Mouse (Mus musculus): Measurements from ENCODE around the gene Pou5f1. TPM values are rescaled to one million over a fixed set of nuclear protein-coding genes. Genes with fewer than 3 reads are reported as not detected.
A peak's percentile ranks its signal among the peaks of the same experiment; 100 is the strongest.
"Not testable (repeated sequence)": the region's sequence is repeated elsewhere in the genome, so short reads cannot be mapped to it uniquely, and the experiment has no call there.

The Pou5f1 gene
- not detected in 2 replicates for polyA plus RNA-seq (2015; fragmentation: Nextera tagmentation; extraction: Ambion mirVana)

DNA sequence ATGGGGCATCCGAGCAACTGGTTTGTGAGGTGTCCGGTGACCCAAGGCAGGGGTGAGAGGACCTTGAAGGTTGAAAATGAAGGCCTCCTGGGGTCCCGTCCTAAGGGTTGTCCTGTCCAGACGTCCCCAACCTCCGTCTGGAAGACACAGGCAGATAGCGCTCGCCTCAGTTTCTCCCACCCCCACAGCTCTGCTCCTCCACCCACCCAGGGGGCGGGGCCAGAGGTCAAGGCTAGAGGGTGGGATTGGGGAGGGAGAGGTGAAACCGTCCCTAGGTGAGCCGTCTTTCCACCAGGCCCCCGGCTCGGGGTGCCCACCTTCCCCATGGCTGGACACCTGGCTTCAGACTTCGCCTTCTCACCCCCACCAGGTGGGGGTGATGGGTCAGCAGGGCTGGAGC, at the start of gene Pou5f1:
Gene Pou5f1, plus strand, starts transcription at position 243 of the 400 bp plus-strand sequence.
- no peak within 1 kb of the TSS for H3K4me2 ChIP-seq (ENCODE audit: low read depth, low read length)
- H3K36me3 ChIP-seq (ENCODE audit: control insufficient read depth, insufficient read depth, low read length): no peaks in the 10 kb centered on the region
- no peak within 1 kb of the TSS for H3K27ac ChIP-seq (ENCODE audit: low read length)
- H3K27me3 ChIP-seq (ENCODE audit: control insufficient read depth, insufficient read depth, low read length): peaks cover 11% of the 10 kb centered on the region; the same call in 1 of the 2 replicates
- H3K4me3 ChIP-seq (replicated peaks; ENCODE audit: low read length): no peak within 1 kb of the TSS
- 53% methylated on average over 13 of the region's 13 CpGs for WGBS
- H3K9me3 ChIP-seq (replicated peaks; ENCODE audit: control insufficient read depth, low read length): no peaks in the 10 kb centered on the region
- H3K4me1 ChIP-seq (ENCODE audit: control insufficient read depth, insufficient read depth, low read length): 0 out of 2 replicates have a peak, but pooled peaks cover 2% of the 10 kb centered on the region
- no peak for ATAC-seq (ENCODE audit: insufficient read depth, low FRiP score)
- H3K9ac ChIP-seq (ENCODE audit: low read length): no peak within 1 kb of the TSS

DNA sequence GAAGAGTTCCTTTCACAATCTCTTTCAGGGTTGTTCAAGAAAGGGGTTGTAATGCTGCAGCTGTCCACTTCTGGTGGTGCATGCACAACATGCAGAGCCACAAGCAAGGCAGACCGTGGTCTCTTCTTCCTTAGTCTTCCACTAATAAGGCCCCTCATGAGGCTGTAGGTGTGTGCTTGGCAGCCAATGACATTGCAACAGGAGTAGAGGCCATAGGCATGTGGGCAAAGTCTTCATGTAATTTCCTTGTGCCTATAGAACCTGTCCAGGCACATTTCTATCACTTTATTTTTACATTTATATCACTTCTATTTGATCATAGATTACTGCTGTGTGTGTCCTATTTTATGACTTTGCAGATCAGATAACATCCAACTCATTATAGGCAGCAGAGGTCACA, 47.6 kb upstream of the Pou5f1 start:
- not testable (repeated sequence) for H3K27me3 ChIP-seq (ENCODE audit: control insufficient read depth, insufficient read depth, low read length); H3K4me1 ChIP-seq (ENCODE audit: control insufficient read depth, insufficient read depth, low read length); H3K9ac ChIP-seq (ENCODE audit: low read length); ATAC-seq (ENCODE audit: insufficient read depth, low FRiP score); H3K4me3 ChIP-seq (replicated peaks; ENCODE audit: low read length); H3K27ac ChIP-seq (ENCODE audit: low read length); H3K36me3 ChIP-seq (ENCODE audit: control insufficient read depth, insufficient read depth, low read length); H3K4me2 ChIP-seq (ENCODE audit: low read depth, low read length); H3K9me3 ChIP-seq (replicated peaks; ENCODE audit: control insufficient read depth, low read length)
- no CpG with 5 or more reads among the region's 1 CpGs for WGBS

DNA sequence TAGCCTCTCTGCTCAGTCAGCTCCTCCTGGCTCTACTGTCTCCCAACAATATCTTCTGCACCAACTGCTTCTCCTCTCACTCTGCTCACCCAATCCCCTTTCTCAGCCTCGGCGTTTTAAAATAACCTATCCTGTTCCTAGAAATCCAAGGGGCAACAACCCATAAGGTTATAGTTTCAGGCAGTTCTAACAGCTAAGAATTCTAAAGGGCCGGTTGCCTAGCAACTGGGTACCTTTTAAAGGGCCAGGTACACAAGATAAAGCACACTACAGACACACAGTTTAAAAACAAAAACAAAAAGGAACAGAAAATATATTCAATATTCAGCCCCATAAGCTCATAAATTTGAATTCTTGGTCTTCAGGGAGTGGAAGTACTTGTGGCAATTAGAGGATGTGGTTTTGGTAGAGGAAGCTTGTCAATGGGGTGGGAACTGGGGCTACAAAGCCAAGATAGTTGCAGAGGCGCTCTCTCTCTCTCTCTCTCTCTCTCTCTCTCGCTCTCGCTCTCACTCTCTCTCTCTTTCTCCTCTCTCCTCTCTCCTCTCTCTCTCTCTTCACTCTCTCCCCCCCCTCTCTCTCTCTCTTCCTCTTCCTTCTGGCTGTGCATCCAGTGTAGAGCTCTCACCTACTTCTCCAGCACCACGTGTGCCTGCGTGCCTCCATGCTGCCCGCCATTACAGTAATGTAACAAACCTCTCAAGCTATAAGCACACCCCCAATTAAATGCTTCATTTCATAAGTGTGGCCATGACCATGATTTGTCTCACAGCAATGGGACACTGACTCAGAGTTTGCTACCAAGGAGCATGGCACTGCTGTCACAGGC, 45.1 kb upstream of the Pou5f1 start:
- H3K4me2 ChIP-seq (ENCODE audit: low read depth, low read length); H3K27ac ChIP-seq (ENCODE audit: low read length); H3K36me3 ChIP-seq (ENCODE audit: control insufficient read depth, insufficient read depth, low read length); H3K9me3 ChIP-seq (replicated peaks; ENCODE audit: control insufficient read depth, low read length); H3K4me1 ChIP-seq (ENCODE audit: control insufficient read depth, insufficient read depth, low read length); H3K27me3 ChIP-seq (ENCODE audit: control insufficient read depth, insufficient read depth, low read length); H3K4me3 ChIP-seq (replicated peaks; ENCODE audit: low read length); H3K9ac ChIP-seq (ENCODE audit: low read length); ATAC-seq (ENCODE audit: insufficient read depth, low FRiP score): not testable (repeated sequence)
- 70% methylated on average over 3 of the region's 9 CpGs for WGBS

DNA sequence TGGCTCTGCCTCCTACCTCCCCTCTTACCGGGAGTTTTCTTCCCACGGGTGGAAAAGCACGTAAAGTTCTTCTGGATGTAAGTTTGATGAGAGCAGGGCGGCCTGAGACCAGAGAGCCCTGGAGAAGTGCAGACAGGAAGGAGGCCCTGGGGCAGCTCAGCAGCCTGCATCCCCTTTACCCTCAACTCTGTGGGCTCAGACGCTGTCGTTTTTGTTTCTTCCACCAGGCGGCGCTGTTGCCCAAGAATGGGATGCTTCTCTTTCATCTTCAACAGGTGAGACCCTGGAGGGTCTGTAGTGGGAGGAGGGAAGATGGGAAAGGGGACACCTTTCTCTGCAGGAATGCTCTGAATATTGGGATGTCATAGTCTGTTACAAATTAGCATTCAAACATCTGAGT, 40.2 kb upstream of the Pou5f1 start:
- not testable (repeated sequence) for H3K9me3 ChIP-seq (replicated peaks; ENCODE audit: control insufficient read depth, low read length); H3K4me1 ChIP-seq (ENCODE audit: control insufficient read depth, insufficient read depth, low read length); H3K36me3 ChIP-seq (ENCODE audit: control insufficient read depth, insufficient read depth, low read length); H3K27ac ChIP-seq (ENCODE audit: low read length); ATAC-seq (ENCODE audit: insufficient read depth, low FRiP score); H3K9ac ChIP-seq (ENCODE audit: low read length); H3K4me3 ChIP-seq (replicated peaks; ENCODE audit: low read length); H3K4me2 ChIP-seq (ENCODE audit: low read depth, low read length)
- WGBS: 13% methylated on average over 8 of the region's 8 CpGs
- H3K27me3 ChIP-seq (ENCODE audit: control insufficient read depth, insufficient read depth, low read length): peaks cover 18% of the 10 kb centered on the region

DNA sequence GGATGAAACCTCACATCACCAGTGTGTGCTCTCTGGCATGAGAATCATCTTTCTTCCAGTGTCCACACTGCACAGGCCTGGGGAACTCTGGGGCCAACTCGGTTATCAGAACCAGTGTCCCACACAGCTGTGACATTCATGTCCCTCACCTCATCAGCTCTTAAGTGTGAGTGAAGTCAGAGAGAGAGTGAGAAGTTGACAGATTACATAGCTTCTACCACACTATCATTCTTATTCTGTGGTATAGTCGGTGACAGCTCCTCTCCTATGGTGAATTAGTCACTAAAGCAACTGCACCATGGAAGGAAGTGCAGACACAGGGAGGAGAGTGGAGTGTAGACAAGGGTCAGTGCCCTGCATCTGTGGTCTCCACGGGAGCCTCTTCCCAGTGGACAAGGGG, 36.9 kb upstream of the Pou5f1 start:
- H3K27ac ChIP-seq (ENCODE audit: low read length); H3K36me3 ChIP-seq (ENCODE audit: control insufficient read depth, insufficient read depth, low read length); H3K4me2 ChIP-seq (ENCODE audit: low read depth, low read length); ATAC-seq (ENCODE audit: insufficient read depth, low FRiP score); H3K9me3 ChIP-seq (replicated peaks; ENCODE audit: control insufficient read depth, low read length); H3K4me3 ChIP-seq (replicated peaks; ENCODE audit: low read length); H3K9ac ChIP-seq (ENCODE audit: low read length); H3K4me1 ChIP-seq (ENCODE audit: control insufficient read depth, insufficient read depth, low read length): not testable (repeated sequence)
- WGBS: 63% methylated on average over 3 of the region's 3 CpGs
- H3K27me3 ChIP-seq (ENCODE audit: control insufficient read depth, insufficient read depth, low read length): peaks cover 20% of the 10 kb centered on the region

DNA sequence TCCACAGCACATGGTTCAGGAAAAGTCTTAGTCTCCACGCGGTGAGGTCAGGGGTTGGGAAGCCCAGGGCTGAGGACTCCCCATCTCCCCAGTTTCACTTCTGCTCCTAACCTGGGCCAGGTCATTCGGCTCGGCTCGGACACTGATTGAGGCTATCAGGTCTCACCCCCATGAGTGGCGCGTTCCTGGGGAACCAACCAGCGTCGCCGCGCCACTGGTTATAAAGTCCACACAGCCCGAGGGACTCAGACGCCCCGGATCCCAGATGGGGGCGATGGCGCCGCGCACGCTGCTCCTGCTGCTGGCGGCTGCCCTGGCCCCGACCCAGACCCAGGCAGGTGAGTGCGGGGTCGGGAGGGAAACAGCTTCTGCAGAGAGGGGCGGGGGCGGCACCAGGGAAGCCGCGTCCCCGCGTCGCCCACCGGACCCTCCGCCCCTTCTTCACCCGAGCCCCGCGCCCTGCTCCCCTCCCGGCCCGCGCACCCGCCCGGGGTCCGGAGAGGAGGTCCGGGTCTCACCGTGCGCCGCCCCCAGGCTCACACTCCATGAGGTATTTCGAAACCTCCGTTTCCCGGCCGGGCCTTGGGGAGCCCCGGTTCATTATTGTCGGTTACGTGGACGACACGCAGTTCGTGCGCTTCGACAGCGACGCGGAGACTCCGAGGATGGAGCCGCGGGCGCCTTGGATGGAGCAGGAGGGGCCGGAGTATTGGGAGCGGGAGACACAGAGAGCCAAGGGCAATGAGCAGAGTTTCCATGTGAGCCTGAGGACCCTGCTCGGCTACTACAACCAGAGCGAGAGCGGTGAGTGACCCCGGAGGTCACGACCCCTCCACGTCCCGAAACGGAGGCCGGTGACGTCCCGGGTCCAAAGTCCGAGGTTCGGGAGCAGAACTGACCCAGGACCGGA, 35.7 kb upstream of the Pou5f1 start, which contains the start of gene H2-Q10:
Gene H2-Q10, plus strand, starts transcription at position 248 of the 910 bp plus-strand sequence.
- H3K4me3 ChIP-seq (replicated peaks; ENCODE audit: low read length): peak within 1 kb of the TSS; percentile 41
- peak; percentile 44; the same call in 1 of the 2 replicates for ATAC-seq (ENCODE audit: insufficient read depth, low FRiP score)
- peak within 1 kb of the TSS; percentile 57 for H3K9ac ChIP-seq (ENCODE audit: low read length)
- H3K27me3 ChIP-seq (ENCODE audit: control insufficient read depth, insufficient read depth, low read length): peaks cover 20% of the 10 kb centered on the region
- no peak within 1 kb of the TSS for H3K27ac ChIP-seq (ENCODE audit: low read length)
- H3K4me2 ChIP-seq (ENCODE audit: low read depth, low read length): peak within 1 kb of the TSS; percentile 84
- H3K4me1 ChIP-seq (ENCODE audit: control insufficient read depth, insufficient read depth, low read length): peaks cover 6% of the 10 kb centered on the region; the same call in 1 of the 2 replicates
- 1% methylated on average over 79 of the region's 80 CpGs for WGBS
- no peaks in the 10 kb centered on the region for H3K36me3 ChIP-seq (ENCODE audit: control insufficient read depth, insufficient read depth, low read length)
- no peaks in the 10 kb centered on the region for H3K9me3 ChIP-seq (replicated peaks; ENCODE audit: control insufficient read depth, low read length)

DNA sequence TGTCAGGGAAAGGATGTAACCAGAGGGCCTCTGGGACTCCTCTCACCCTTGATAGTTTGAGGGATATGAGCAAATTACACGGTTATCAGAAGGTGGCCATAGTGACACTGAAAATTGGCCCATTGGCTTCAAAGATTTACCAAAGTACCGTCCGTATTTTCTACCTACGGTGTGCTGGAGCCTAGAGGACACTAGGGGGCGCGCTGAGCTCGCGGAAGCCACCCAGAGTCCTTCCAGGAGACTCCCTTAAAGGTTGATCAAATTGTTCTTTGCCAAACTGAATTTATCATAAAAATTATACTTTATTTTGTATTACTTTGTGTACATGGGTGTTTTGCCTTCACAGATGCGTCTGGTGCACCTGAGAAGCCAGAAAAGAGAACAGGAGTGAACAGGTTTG, 21.8 kb upstream of the Pou5f1 start:
- Histone ChIP-seq H3K4me2 (ENCODE audit: low read depth, low read length) (no peak overlapping the region), H3K9ac (ENCODE audit: low read length) (no peak overlapping the region), H3K9me3 (replicated peaks; ENCODE audit: control insufficient read depth, low read length) (no peaks in the 10 kb centered on the region), H3K27ac (ENCODE audit: low read length) (no peak overlapping the region), H3K4me1 (ENCODE audit: control insufficient read depth, insufficient read depth, low read length) (no peaks in the 10 kb centered on the region), H3K27me3 (ENCODE audit: control insufficient read depth, insufficient read depth, low read length) (no peaks in the 10 kb centered on the region), H3K36me3 (ENCODE audit: control insufficient read depth, insufficient read depth, low read length) (no peaks in the 10 kb centered on the region), H3K4me3 (replicated peaks; ENCODE audit: low read length) (no peak overlapping the region)
- ATAC-seq (ENCODE audit: insufficient read depth, low FRiP score): no peak
- 2% methylated on average over 9 of the region's 9 CpGs for WGBS

DNA sequence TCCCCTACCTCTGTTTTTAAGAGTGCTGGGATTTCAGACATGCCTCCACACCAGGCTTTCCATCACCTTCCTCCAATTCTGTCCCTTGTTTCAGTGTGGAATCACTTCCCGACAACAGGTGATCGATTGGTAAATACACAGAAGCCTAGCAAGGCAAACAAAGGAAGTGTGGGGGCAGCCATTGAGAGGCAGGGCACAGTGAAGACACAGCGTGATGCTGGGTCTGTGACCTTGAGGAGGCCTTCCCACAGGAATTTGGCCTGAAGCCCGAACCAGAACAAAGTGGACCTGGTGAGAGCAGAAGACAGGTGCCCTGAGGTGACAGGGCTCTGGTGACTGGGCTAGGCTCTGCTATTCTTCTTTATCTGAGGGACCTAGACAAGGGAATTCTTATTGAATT, 20.1 kb upstream of the Pou5f1 start:
- Histone ChIP-seq H3K4me3 (replicated peaks; ENCODE audit: low read length) (no peak overlapping the region), H3K4me2 (ENCODE audit: low read depth, low read length) (no peak overlapping the region), H3K27ac (ENCODE audit: low read length) (no peak overlapping the region), H3K9me3 (replicated peaks; ENCODE audit: control insufficient read depth, low read length) (no peaks in the 10 kb centered on the region), H3K9ac (ENCODE audit: low read length) (no peak overlapping the region), H3K4me1 (ENCODE audit: control insufficient read depth, insufficient read depth, low read length) (no peaks in the 10 kb centered on the region), H3K27me3 (ENCODE audit: control insufficient read depth, insufficient read depth, low read length) (no peaks in the 10 kb centered on the region), H3K36me3 (ENCODE audit: control insufficient read depth, insufficient read depth, low read length) (no peaks in the 10 kb centered on the region)
- no peak for ATAC-seq (ENCODE audit: insufficient read depth, low FRiP score)
- 19% methylated on average over 4 of the region's 4 CpGs for WGBS

DNA sequence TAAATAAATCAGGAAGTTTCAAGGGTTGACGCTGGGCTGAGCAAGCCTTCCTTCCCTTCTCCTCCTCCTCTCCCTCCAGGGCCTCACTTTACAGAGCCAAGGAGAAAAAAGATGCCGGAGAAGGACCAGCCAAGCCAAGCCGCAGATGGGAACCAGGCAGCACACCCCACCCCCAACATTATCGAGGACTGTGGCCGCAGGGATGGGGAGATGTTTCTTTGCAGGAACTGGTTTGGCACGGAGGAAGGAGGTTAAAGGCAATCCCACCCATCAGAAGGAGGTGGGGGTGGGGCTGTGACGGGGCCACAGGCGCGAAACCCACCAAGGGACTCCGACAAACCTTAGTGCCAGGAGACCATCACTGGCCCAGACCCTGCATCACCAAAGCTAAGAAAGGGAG, 19.1 kb upstream of the Pou5f1 start:
- no peaks in the 10 kb centered on the region for H3K4me1 ChIP-seq (ENCODE audit: control insufficient read depth, insufficient read depth, low read length)
- no peaks in the 10 kb centered on the region for H3K9me3 ChIP-seq (replicated peaks; ENCODE audit: control insufficient read depth, low read length)
- H3K9ac ChIP-seq (ENCODE audit: low read length): peak overlapping the region; percentile 39; the same call in 1 of the 2 replicates
- H3K27me3 ChIP-seq (ENCODE audit: control insufficient read depth, insufficient read depth, low read length): no peaks in the 10 kb centered on the region
- no peak overlapping the region for H3K4me2 ChIP-seq (ENCODE audit: low read depth, low read length)
- H3K27ac ChIP-seq (ENCODE audit: low read length): no peak overlapping the region
- no peak for ATAC-seq (ENCODE audit: insufficient read depth, low FRiP score)
- no peak overlapping the region for H3K4me3 ChIP-seq (replicated peaks; ENCODE audit: low read length)
- H3K36me3 ChIP-seq (ENCODE audit: control insufficient read depth, insufficient read depth, low read length): no peaks in the 10 kb centered on the region
- 36% methylated on average over 10 of the region's 10 CpGs for WGBS

All from stomach, embryonic 16.5 days (tissue).